Mouse (Mus musculus): ENCODE measurements around the gene Cyp2d22.
"Not testable (repeated sequence)": the region's sequence is repeated elsewhere in the genome, so short reads cannot be mapped to it uniquely, and the experiment has no call there.

- TF ChIP-seq CTCF (IDR thresholded peaks at IDR 0.05; ENCODE audit: low read depth, low read length); POLR2AphosphoS5 (IDR thresholded peaks at IDR 0.05; ENCODE audit: insufficient replicate concordance, low read depth, low read length): not testable (repeated sequence)
Measured at GRCm38 (mm10) chr15:82363801-82364200, 16.3 kb downstream of the Cyp2d22 start.

Measured in G1E (cell line).